Mouse (Mus musculus): ENCODE data around the gene Tbcb. TPM values are rescaled to one million over a fixed set of nuclear protein-coding genes. Genes with fewer than 3 reads are reported as not detected.
A peak's percentile ranks its signal among the peaks of the same experiment; 100 is the strongest.

The Tbcb gene
- total and polyA plus RNA-seq, 2 experiments from 2014 or later = 40.0 to 131 TPM

GRCm38 (mm10) chr7:30278911-30279310 lies 46.8 kb upstream of the Tbcb start:
- no peaks in the 10 kb centered on the region for H3K9me3 ChIP-seq (replicated peaks; ENCODE audit: control insufficient read depth, low read length)
- 0 out of 2 replicates have a peak overlapping the region, but pooled peaks have one; percentile 19 for H3K9ac ChIP-seq (replicated peaks; ENCODE audit: low read depth, low read length)
- 52% methylated on average over 2 of the region's 2 CpGs for WGBS
- no peak overlapping the region for H3K27ac ChIP-seq (ENCODE audit: low read depth)
- ATAC-seq (ENCODE audit: insufficient read depth, low read depth) (no peak), DNase-seq (ENCODE audit: low spot score) (no peak)
- H3K36me3 ChIP-seq (replicated peaks; ENCODE audit: control insufficient read depth, insufficient read depth, low read length) = no peaks in the 10 kb centered on the region
- peak overlapping the region; percentile 82; the same call in 1 of the 2 replicates for H3K4me2 ChIP-seq (ENCODE audit: low read depth, low read length)
- H3K27me3 ChIP-seq (ENCODE audit: control insufficient read depth, insufficient read depth, low read length) = no peaks in the 10 kb centered on the region
- H3K4me1 ChIP-seq (ENCODE audit: control insufficient read depth, insufficient read depth) = peaks cover 5% of the 10 kb centered on the region
- H3K4me3 ChIP-seq (ENCODE audit: low read depth, low read length) = no peak overlapping the region
- TF ChIP-seq EP300 (IDR thresholded peaks at IDR 0.05; ENCODE audit: low read depth) (no peak), CTCF (IDR thresholded peaks at IDR 0.05; ENCODE audit: low read depth) (no peak)

GRCm38 (mm10) chr7:30274383-30274782 lies 42.3 kb upstream of the Tbcb start:
- Histone ChIP-seq H3K36me3 (replicated peaks; ENCODE audit: control insufficient read depth, insufficient read depth, low read length) (0 out of 2 replicates have a peak, but pooled peaks cover 5% of the 10 kb centered on the region), H3K9me3 (replicated peaks; ENCODE audit: control insufficient read depth, low read length) (no peaks in the 10 kb centered on the region), H3K9ac (replicated peaks; ENCODE audit: low read depth, low read length) (no peak overlapping the region), H3K27ac (ENCODE audit: low read depth) (no peak overlapping the region), H3K4me3 (ENCODE audit: low read depth, low read length) (no peak overlapping the region), H3K4me1 (ENCODE audit: control insufficient read depth, insufficient read depth) (peaks cover 2% of the 10 kb centered on the region), H3K4me2 (ENCODE audit: low read depth, low read length) (no peak overlapping the region), H3K27me3 (ENCODE audit: control insufficient read depth, insufficient read depth, low read length) (no peaks in the 10 kb centered on the region)
- 68% methylated on average over 6 of the region's 6 CpGs for WGBS
- ATAC-seq (ENCODE audit: insufficient read depth, low read depth) (no peak), DNase-seq (ENCODE audit: low spot score) (no peak)
- no peak for TF ChIP-seq EP300 (IDR thresholded peaks at IDR 0.05; ENCODE audit: low read depth)
- no peak for TF ChIP-seq CTCF (IDR thresholded peaks at IDR 0.05; ENCODE audit: low read depth)

- Histone ChIP-seq H3K27ac (ENCODE audit: low read depth) (no peak overlapping the region), H3K4me3 (ENCODE audit: low read depth, low read length) (no peak overlapping the region), H3K4me2 (ENCODE audit: low read depth, low read length) (no peak overlapping the region), H3K36me3 (replicated peaks; ENCODE audit: control insufficient read depth, insufficient read depth, low read length) (peaks cover 18% of the 10 kb centered on the region; the same call in 1 of the 2 replicates), H3K27me3 (ENCODE audit: control insufficient read depth, insufficient read depth, low read length) (no peaks in the 10 kb centered on the region), H3K4me1 (ENCODE audit: control insufficient read depth, insufficient read depth) (no peaks in the 10 kb centered on the region), H3K9me3 (replicated peaks; ENCODE audit: control insufficient read depth, low read length) (no peaks in the 10 kb centered on the region), H3K9ac (replicated peaks; ENCODE audit: low read depth, low read length) (no peak overlapping the region)
- TF ChIP-seq EP300 (IDR thresholded peaks at IDR 0.05; ENCODE audit: low read depth) (no peak), CTCF (IDR thresholded peaks at IDR 0.05; ENCODE audit: low read depth) (no peak)
- DNase-seq (ENCODE audit: low spot score) = no peak
- no peak for ATAC-seq (ENCODE audit: insufficient read depth, low read depth)
- 86% methylated on average over 4 of the region's 4 CpGs for WGBS
These were observed 37.6 kb upstream of the Tbcb start for GRCm38 (mm10) chr7:30269641-30270040.

- Histone ChIP-seq H3K27ac (ENCODE audit: low read depth) (no peak overlapping the region), H3K36me3 (replicated peaks; ENCODE audit: control insufficient read depth, insufficient read depth, low read length) (peaks cover 33% of the 10 kb centered on the region; the same call in 1 of the 2 replicates), H3K9ac (replicated peaks; ENCODE audit: low read depth, low read length) (no peak overlapping the region), H3K4me2 (ENCODE audit: low read depth, low read length) (no peak overlapping the region), H3K4me1 (ENCODE audit: control insufficient read depth, insufficient read depth) (no peaks in the 10 kb centered on the region), H3K27me3 (ENCODE audit: control insufficient read depth, insufficient read depth, low read length) (no peaks in the 10 kb centered on the region), H3K9me3 (replicated peaks; ENCODE audit: control insufficient read depth, low read length) (no peaks in the 10 kb centered on the region), H3K4me3 (ENCODE audit: low read depth, low read length) (no peak overlapping the region)
- TF ChIP-seq EP300 (IDR thresholded peaks at IDR 0.05; ENCODE audit: low read depth) = no peak
- TF ChIP-seq CTCF (IDR thresholded peaks at IDR 0.05; ENCODE audit: low read depth) = no peak
- ATAC-seq (ENCODE audit: insufficient read depth, low read depth) (no peak), DNase-seq (ENCODE audit: low spot score) (no peak)
- WGBS = 37% methylated on average over 3 of the region's 3 CpGs
These were observed 34.7 kb upstream of the Tbcb start for GRCm38 (mm10) chr7:30266780-30267179.

- WGBS = 91% methylated on average over 7 of the region's 7 CpGs
- no peaks in the 10 kb centered on the region for H3K4me1 ChIP-seq (ENCODE audit: control insufficient read depth, insufficient read depth)
- no peak overlapping the region for H3K27ac ChIP-seq (ENCODE audit: low read depth)
- H3K4me2 ChIP-seq (ENCODE audit: low read depth, low read length) = no peak overlapping the region
- no peak overlapping the region for H3K9ac ChIP-seq (replicated peaks; ENCODE audit: low read depth, low read length)
- no peak for TF ChIP-seq EP300 (IDR thresholded peaks at IDR 0.05; ENCODE audit: low read depth)
- TF ChIP-seq CTCF (IDR thresholded peaks at IDR 0.05; ENCODE audit: low read depth) = no peak
- H3K9me3 ChIP-seq (replicated peaks; ENCODE audit: control insufficient read depth, low read length) = no peaks in the 10 kb centered on the region
- peaks cover 33% of the 10 kb centered on the region; the same call in 1 of the 2 replicates for H3K36me3 ChIP-seq (replicated peaks; ENCODE audit: control insufficient read depth, insufficient read depth, low read length)
- ATAC-seq (ENCODE audit: insufficient read depth, low read depth) (no peak), DNase-seq (ENCODE audit: low spot score) (no peak)
- H3K27me3 ChIP-seq (ENCODE audit: control insufficient read depth, insufficient read depth, low read length) = no peaks in the 10 kb centered on the region
- H3K4me3 ChIP-seq (ENCODE audit: low read depth, low read length) = no peak overlapping the region
These were observed 33.9 kb upstream of the Tbcb start for GRCm38 (mm10) chr7:30265935-30266334.

DNA sequence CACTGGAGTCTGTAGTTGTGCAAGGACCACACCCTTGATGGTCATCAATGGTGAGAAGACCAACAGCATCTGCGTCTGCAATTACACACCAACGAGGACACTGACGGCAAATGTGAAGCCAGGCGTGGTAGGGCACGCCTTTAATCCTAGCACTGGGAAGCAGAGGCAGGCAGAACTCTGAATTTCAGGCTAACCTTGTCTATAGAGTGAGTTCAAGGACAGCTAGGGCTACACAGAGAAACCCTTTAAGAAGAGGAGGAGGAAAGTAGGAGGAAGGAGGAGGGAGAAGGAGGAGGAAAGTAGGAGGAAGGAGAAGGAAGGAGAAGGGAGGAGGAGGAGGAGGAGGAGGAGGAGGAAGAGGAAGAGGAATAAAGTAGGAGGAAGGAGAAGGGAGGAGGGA lies 33.5 kb upstream of the Tbcb start:
- no peak overlapping the region for H3K9ac ChIP-seq (replicated peaks; ENCODE audit: low read depth, low read length)
- H3K27ac ChIP-seq (ENCODE audit: low read depth) = no peak overlapping the region
- peaks cover 33% of the 10 kb centered on the region; the same call in 1 of the 2 replicates for H3K36me3 ChIP-seq (replicated peaks; ENCODE audit: control insufficient read depth, insufficient read depth, low read length)
- no peaks in the 10 kb centered on the region for H3K4me1 ChIP-seq (ENCODE audit: control insufficient read depth, insufficient read depth)
- ATAC-seq (ENCODE audit: insufficient read depth, low read depth) (no peak), DNase-seq (ENCODE audit: low spot score) (no peak)
- H3K4me2 ChIP-seq (ENCODE audit: low read depth, low read length) = no peak overlapping the region
- no peaks in the 10 kb centered on the region for H3K9me3 ChIP-seq (replicated peaks; ENCODE audit: control insufficient read depth, low read length)
- 93% methylated on average over 5 of the region's 5 CpGs for WGBS
- no peak for TF ChIP-seq EP300 (IDR thresholded peaks at IDR 0.05; ENCODE audit: low read depth)
- TF ChIP-seq CTCF (IDR thresholded peaks at IDR 0.05; ENCODE audit: low read depth) = no peak
- no peaks in the 10 kb centered on the region for H3K27me3 ChIP-seq (ENCODE audit: control insufficient read depth, insufficient read depth, low read length)
- no peak overlapping the region for H3K4me3 ChIP-seq (ENCODE audit: low read depth, low read length)
